Mouse (Mus musculus): ENCODE measurements at regions not wholly inside any gene's neighbourhood (a gene's known extent, or its start where the extent isn't known, plus 50 kb on each side); places are given as distances from the start of the nearest gene placed in this dataset.

- dilution Hi-C loops (cut with MboI; ENCODE audit: extremely low pct_ligation_motif_present, extremely low pct_unique_long_range_greater_than_20kb, low sequenced_read_pairs): no loop called here
- peaks cover 2% of the 10 kb centered on the region for H3K9me3 ChIP-seq (replicated peaks; ENCODE audit: low read length)
- DNase-seq (ENCODE audit: extremely low read depth): peak; percentile 72
Measured at GRCm38 (mm10) chr16:21351289-21351688, 71.6 kb upstream of the Vps8 start.

GRCm38 (mm10) chr16:21353111-21353510, 69.8 kb upstream of the Vps8 start:
- peaks cover 0 to 42% of the 10 kb centered on the region in 2 experiments; a peak in 2 of 4 replicates for H3K4me1 ChIP-seq (ENCODE audit: control insufficient read depth in 1 of 2, insufficient read depth in 2 of 2)
- dilution Hi-C loops (cut with MboI; ENCODE audit: extremely low pct_ligation_motif_present, extremely low pct_unique_long_range_greater_than_20kb, low sequenced_read_pairs): no loop called here

More at GRCm38 (mm10) chr16:21351289-21351688, 71.6 kb upstream of the Vps8 start:
- no peak overlapping the region for H3K9ac ChIP-seq (ENCODE audit: insufficient read depth, low read depth)
- in situ Hi-C loops (cut with MboI; ENCODE audit: low pct_ligation_motif_present, low pct_unique_long_range_greater_than_20kb, low sequenced_read_pairs): loop anchor here (25.0 kb wide), 1 partner anchor 439 kb away; no protein-coding TSS in a partner anchor
- H3K4me2 ChIP-seq (ENCODE audit: insufficient read depth, low read depth, poor library complexity, severe bottlenecking): no peak overlapping the region
- no peak overlapping the region for H3K27ac ChIP-seq (ENCODE audit: insufficient read depth, low read depth)
- peaks cover 2% of the 10 kb centered on the region for H3K27me3 ChIP-seq (replicated peaks)
- no peaks in the 10 kb centered on the region for H3K36me3 ChIP-seq (replicated peaks in 1 of 2; ENCODE audit: control insufficient read depth in 1 of 2, insufficient read depth in 1 of 2, low read length in 1 of 2)
- TF ChIP-seq JUN (IDR thresholded peaks at IDR 0.05; ENCODE audit: insufficient read depth, low read depth, low read length) (peak; percentile 35; the same call in 1 of the 2 replicates), MAX (IDR thresholded peaks at IDR 0.05; ENCODE audit: low read length) (no peak), EP300 (IDR thresholded peaks at IDR 0.05; ENCODE audit: low read length) (peak; percentile 70), KAT2A (IDR thresholded peaks at IDR 0.05; ENCODE audit: insufficient replicate concordance, low read length) (no peak), ETS1 (conservative IDR thresholded peaks at IDR 0.05; ENCODE audit: low read depth, low read length) (peak; percentile 25; the same call in 1 of the 2 replicates), IRF4 (IDR thresholded peaks at IDR 0.05; ENCODE audit: low read depth, low read length) (peak; percentile 88), ZNF384 (IDR thresholded peaks at IDR 0.05; ENCODE audit: low read depth, low read length) (peak; percentile 76), JUND (conservative IDR thresholded peaks at IDR 0.05; ENCODE audit: low read depth, low read length) (peak; percentile 76)
- H3K4me1 ChIP-seq (ENCODE audit: control insufficient read depth in 1 of 2, insufficient read depth in 2 of 2): peaks cover 3 to 44% of the 10 kb centered on the region in 2 experiments
- no peak overlapping the region for H3K4me3 ChIP-seq (replicated peaks in 1 of 3; ENCODE audit: low read depth in 2 of 3, low read length in 2 of 3, poor library complexity in 1 of 3)
- no peaks in the 10 kb centered on the region for H3K79me2 ChIP-seq (replicated peaks; ENCODE audit: control insufficient read depth, extremely low read depth, insufficient read depth, poor library complexity, severe bottlenecking)

GRCm38 (mm10) chr16:21353545-21353944, 69.4 kb upstream of the Vps8 start:
- no peak overlapping the region for H3K9ac ChIP-seq (ENCODE audit: insufficient read depth, low read depth)
- peaks cover 2% of the 10 kb centered on the region for H3K9me3 ChIP-seq (replicated peaks; ENCODE audit: low read length)
- TF ChIP-seq RCOR1 (conservative IDR thresholded peaks at IDR 0.05; ENCODE audit: low read depth, low read length) (no peak), CTCF (conservative IDR thresholded peaks at IDR 0.05 in 1 of 2, IDR thresholded peaks at IDR 0.05 in 1 of 2; ENCODE audit: low read depth in 2 of 2, low read length in 2 of 2) (no peak), MAZ (IDR thresholded peaks at IDR 0.05; ENCODE audit: low read depth, low read length) (no peak), USF1 (IDR thresholded peaks at IDR 0.05; ENCODE audit: low read depth, low read length) (no peak), ELF1 (IDR thresholded peaks at IDR 0.05; ENCODE audit: low read depth, low read length) (no peak), GABPA (IDR thresholded peaks at IDR 0.05; ENCODE audit: insufficient replicate concordance, low read depth, low read length) (no peak), BHLHE40 (IDR thresholded peaks at IDR 0.05; ENCODE audit: low read depth, low read length) (no peak), EP300 (IDR thresholded peaks at IDR 0.05; ENCODE audit: low read length) (no peak), MXI1 (IDR thresholded peaks at IDR 0.05; ENCODE audit: low read depth, low read length) (no peak), HCFC1 (IDR thresholded peaks at IDR 0.05; ENCODE audit: low read depth, low read length) (no peak), CHD2 (IDR thresholded peaks at IDR 0.05; ENCODE audit: low read length) (no peak), ZMIZ1 (IDR thresholded peaks at IDR 0.05; ENCODE audit: low read depth, low read length) (no peak), ZKSCAN1 (IDR thresholded peaks at IDR 0.05; ENCODE audit: borderline replicate concordance, low read depth, low read length) (no peak), IRF4 (IDR thresholded peaks at IDR 0.05; ENCODE audit: low read depth, low read length) (no peak), SMC3 (IDR thresholded peaks at IDR 0.05; ENCODE audit: low read depth, low read length) (no peak), JUND (conservative IDR thresholded peaks at IDR 0.05; ENCODE audit: low read depth, low read length) (no peak), TCF12 (IDR thresholded peaks at IDR 0.05; ENCODE audit: low read depth, low read length) (no peak), RAD21 (IDR thresholded peaks at IDR 0.05; ENCODE audit: low read depth, low read length) (no peak), JUN (IDR thresholded peaks at IDR 0.05; ENCODE audit: insufficient read depth, low read depth, low read length) (no peak)
- no peak overlapping the region for H3K27ac ChIP-seq (ENCODE audit: insufficient read depth, low read depth)
- in situ Hi-C loops (cut with MboI; ENCODE audit: low pct_ligation_motif_present, low pct_unique_long_range_greater_than_20kb, low sequenced_read_pairs): loop anchor here (25.0 kb wide), 1 partner anchor 441 kb away; no protein-coding TSS in a partner anchor
- H3K4me1 ChIP-seq (ENCODE audit: control insufficient read depth in 1 of 2, insufficient read depth in 2 of 2): peaks cover 0 to 42% of the 10 kb centered on the region in 2 experiments; a peak in 2 of 4 replicates
- H3K4me3 ChIP-seq (replicated peaks in 1 of 3; ENCODE audit: low read depth in 2 of 3, low read length in 2 of 3, poor library complexity in 1 of 3): no peak overlapping the region
- no peaks in the 10 kb centered on the region for H3K79me2 ChIP-seq (replicated peaks; ENCODE audit: control insufficient read depth, extremely low read depth, insufficient read depth, poor library complexity, severe bottlenecking)
- no peaks in the 10 kb centered on the region for H3K36me3 ChIP-seq (replicated peaks in 1 of 2; ENCODE audit: control insufficient read depth in 1 of 2, insufficient read depth in 1 of 2, low read length in 1 of 2)
- DNase-seq (ENCODE audit: extremely low read depth): peak; percentile 55
- dilution Hi-C loops (cut with MboI; ENCODE audit: extremely low pct_ligation_motif_present, extremely low pct_unique_long_range_greater_than_20kb, low sequenced_read_pairs): no loop called here
- H3K27me3 ChIP-seq (replicated peaks): peaks cover 2% of the 10 kb centered on the region
- peak overlapping the region; percentile 25; the same call in 1 of the 2 replicates for H3K4me2 ChIP-seq (ENCODE audit: insufficient read depth, low read depth, poor library complexity, severe bottlenecking)

More at GRCm38 (mm10) chr16:21353111-21353510, 69.8 kb upstream of the Vps8 start:
- in situ Hi-C loops (cut with MboI; ENCODE audit: low pct_ligation_motif_present, low pct_unique_long_range_greater_than_20kb, low sequenced_read_pairs): loop anchor here (25.0 kb wide), 1 partner anchor 441 kb away; no protein-coding TSS in a partner anchor
- Histone ChIP-seq H3K9ac (ENCODE audit: insufficient read depth, low read depth) (no peak overlapping the region), H3K36me3 (replicated peaks in 1 of 2; ENCODE audit: control insufficient read depth in 1 of 2, insufficient read depth in 1 of 2, low read length in 1 of 2) (no peaks in the 10 kb centered on the region), H3K9me3 (replicated peaks; ENCODE audit: low read length) (peaks cover 2% of the 10 kb centered on the region), H3K79me2 (replicated peaks; ENCODE audit: control insufficient read depth, extremely low read depth, insufficient read depth, poor library complexity, severe bottlenecking) (no peaks in the 10 kb centered on the region), H3K27ac (ENCODE audit: insufficient read depth, low read depth) (no peak overlapping the region), H3K4me2 (ENCODE audit: insufficient read depth, low read depth, poor library complexity, severe bottlenecking) (no peak overlapping the region), H3K27me3 (replicated peaks) (peaks cover 2% of the 10 kb centered on the region), H3K4me3 (replicated peaks in 1 of 3; ENCODE audit: low read depth in 2 of 3, low read length in 2 of 3, poor library complexity in 1 of 3) (no peak overlapping the region)
- TF ChIP-seq USF2 (conservative IDR thresholded peaks at IDR 0.05; ENCODE audit: low read depth, low read length): no peak
- DNase-seq (ENCODE audit: extremely low read depth): no peak

All from CH12.LX (cell line).